Mouse (Mus musculus): ENCODE measurements around the gene Kcna4.

Kcna4 gene

DNA sequence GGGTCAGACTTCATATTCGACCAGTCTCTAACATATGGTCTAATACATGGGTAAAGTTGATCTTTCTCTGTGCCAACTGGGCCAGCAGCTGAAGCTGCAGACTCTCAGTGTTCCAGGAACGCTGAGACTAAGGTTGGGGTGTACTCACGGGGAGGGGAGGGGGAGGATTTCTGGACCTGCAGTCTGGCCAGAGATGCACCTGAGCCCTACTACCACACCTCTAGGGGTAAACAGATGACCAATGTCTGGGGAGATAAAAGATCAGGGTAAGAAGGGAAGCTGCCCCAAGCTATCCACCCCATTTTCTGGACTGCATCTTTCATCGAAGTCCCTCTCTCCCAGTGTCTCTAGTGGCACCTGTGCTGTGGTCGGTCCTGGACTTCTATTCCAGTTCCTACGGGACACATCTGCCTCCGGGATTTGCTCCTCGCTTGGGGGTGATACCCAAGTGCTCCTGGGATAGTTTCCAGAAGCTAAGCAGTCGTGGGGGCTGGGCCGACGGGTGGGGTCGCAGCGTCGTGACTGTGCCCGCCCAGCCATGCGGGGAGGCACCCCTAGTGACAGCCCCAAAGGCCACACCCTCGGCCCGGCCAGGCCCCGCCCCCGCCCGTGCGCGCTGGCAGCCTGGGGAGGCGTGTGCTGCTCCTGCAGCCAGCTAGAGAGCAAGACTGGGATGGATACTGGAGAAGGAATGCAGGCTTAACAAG lies at the start of gene Kcna4:
Gene Kcna4, plus strand, starts transcription at position 650 of the 707 bp plus-strand sequence.
- peak; percentile 77 for DNase-seq (ENCODE audit: low spot score)

DNA sequence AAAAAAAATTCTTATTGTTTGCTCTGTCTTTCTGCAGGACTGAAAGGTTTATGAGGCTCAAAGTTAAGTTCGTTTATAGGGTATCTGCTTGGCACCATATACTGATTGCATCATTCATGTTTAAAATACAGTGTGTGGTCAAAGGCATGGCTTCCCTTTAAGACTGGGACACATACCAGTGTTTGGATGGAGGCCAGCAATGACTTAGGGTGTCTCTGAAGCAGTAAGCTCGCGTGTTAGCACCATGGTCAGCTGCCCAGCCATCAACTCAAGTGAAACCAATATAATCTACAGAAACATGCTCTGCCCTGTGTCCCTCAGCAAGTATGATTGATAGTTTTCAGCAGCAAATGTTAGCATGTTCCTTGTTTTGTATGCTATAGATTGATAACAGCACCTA lies 32.3 kb upstream of the Kcna4 start:
- no peak for DNase-seq (ENCODE audit: low spot score)

DNA sequence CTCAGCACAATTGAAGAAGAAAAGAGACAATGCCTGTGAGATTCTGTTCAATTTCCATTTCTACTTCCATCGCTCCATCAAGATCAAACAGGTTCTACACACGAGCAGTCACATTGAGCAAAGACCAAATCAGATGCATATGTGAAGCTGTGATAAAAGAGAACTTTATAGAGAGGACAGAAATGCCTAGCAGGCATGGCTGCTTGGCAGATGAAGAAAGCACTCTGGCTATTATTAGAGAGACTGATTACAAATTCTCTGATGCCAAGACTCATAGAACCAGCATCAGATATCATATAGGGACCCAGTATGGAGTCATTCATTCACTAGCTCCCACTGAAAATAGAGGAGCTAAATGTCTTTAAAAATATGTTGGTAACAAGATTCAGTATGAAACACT lies 24.2 kb upstream of the Kcna4 start:
- DNase-seq (ENCODE audit: low spot score) = no peak

DNA sequence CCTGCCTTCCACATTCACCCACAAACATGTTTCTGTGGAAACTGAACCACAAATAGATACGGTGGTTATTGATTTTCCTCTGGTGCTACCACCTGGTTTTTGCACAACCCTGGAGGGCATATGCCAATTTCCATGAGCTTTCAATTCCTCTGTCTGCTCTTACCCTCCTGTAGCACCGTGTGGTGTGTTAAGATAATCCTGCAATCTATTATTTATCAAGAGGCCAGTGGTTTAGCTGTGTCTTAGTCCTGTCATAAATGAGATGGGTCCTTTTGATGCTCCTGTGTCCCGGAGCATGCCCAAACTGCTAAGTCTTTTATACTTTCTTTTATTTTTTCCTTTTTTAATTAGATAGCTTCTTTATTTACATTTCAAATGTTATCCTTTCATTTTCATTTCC lies 20.4 kb upstream of the Kcna4 start:
- no peak for DNase-seq (ENCODE audit: low spot score)

DNA sequence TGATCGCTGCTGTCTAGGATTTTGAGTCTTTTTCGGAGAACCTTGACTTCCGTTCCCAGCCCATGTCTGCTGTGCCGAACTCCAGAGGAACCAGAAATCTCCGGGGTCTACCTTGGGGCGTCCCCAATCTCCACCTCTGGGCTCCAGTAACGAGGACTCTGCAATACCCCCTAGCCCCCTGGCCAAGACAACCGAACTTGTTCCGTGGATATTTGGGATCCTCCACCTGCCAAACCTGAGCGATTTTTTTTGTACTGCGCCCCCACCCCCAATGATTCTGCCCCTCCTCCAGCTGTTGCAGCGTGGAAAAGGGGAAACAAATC lies 219 bp downstream of the Kcna4 start:
- no peak for DNase-seq (ENCODE audit: low spot score)

DNA sequence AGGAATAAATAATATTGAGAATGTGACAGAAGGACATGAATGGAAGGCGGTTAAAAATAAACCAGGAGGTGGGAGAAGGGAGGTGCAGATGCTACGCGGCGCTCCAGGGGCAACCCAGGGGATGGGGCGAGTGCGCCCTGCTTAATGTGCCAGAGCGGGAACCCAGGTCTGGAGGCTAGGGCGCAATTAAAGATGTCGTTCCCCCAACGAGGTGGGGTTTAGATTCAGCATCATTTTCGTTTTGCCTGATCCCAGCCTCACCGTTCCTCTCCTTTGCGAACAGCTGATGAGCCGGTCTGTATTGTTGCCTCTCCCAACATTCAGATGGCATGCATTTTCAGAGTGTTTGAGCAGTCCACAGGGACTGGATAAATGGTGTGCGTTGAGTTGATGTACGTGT lies 703 bp downstream of the Kcna4 start:
- peak; percentile 41 for DNase-seq (ENCODE audit: low spot score)

DNA sequence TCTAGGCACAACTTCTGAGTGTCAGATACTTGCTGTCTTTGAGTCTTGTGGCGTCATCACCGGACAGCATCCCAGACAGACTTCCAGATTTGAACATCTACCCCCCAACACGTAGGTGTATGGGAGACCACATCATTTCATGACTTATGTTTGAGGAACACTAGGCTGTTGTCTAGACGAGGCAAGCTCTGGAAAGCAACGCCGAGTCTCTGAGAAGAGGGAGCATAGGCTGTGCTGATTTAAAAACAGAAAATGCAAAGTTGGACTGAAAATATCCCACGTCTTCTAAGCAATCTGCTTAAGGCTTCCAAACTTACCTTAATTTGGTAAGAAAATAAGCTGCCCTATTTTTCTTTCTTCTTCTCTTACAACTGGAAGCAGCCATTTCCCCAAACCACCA lies 4.1 kb downstream of the Kcna4 start:
- DNase-seq (ENCODE audit: low spot score) = no peak

DNA sequence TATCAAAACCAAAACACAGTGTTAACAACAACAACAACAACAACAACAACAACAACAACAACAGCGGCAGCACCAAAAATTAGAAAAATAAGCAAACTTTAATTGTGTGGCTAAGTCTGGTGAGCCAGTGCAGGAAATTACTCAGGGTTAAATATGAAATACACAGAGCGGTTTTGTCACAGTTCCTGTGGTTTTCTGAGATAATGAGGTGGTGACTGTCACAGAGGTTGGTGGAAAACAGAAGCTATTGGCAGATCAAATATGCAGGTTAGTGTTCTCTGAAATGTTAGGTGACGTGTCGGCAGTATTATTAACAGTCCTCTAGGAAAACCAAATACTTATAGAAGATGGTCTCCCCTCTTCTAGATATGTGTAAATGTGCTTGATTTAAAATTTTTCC lies 11.4 kb downstream of the Kcna4 start:
- DNase-seq (ENCODE audit: low spot score) = no peak

DNA sequence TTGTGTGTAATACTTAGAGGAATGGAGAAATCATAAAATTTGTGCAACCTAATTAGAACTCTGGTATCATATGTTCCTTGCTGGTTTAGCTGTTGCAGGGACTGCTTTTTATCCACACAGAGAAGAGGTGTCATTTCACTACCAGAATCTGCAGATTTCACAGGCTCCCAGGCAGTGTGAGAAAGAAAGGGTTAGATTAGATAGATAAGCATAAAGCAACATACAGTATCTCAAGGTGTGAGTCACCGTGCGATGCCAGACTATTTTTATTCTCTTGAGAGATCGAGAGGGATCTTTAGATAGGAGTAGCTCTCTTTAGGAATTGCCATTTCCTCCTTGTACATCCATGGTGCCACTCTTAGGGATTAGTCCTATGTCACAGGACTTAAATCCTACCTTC lies 14.3 kb downstream of the Kcna4 start:
- DNase-seq (ENCODE audit: low spot score) = no peak

DNA sequence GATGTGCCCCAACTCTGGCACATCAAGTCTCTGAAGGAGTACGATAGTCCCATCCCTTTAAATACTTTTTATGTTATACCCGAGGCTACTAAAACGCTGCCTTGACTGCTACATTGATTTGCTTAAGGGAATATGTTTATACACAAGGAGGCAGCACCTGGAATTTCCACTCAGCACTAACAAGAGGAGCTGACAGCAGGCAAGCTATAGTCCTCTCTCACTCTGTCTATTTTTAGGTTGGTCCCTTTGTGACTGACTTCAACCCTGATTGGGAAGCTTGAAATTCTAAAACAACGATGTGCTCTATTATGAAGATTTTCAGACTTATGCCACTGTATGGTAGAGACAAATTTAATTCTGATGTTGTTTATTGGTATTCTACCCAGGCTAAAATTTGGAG lies 15.6 kb downstream of the Kcna4 start:
- DNase-seq (ENCODE audit: low spot score) = no peak

DNA sequence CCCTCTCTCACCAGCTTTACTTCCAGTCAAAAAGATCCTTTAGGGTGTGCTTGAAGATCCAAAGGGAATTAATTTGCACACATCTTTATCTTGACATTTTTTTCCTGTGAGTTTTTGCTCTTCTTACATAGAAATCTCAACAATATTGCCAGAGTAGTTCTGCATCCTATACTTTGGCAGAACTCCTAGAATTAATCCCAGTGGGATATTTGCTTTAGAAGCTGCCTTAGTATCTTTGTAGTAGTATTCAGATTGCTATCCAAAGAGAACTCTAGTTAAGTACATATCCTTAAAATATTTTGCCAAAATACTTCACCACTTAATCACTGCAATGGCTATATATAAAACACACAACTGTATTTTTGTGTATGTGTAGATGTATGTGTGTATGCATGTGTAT lies 28.2 kb downstream of the Kcna4 start:
- DNase-seq (ENCODE audit: low spot score) = no peak

DNA sequence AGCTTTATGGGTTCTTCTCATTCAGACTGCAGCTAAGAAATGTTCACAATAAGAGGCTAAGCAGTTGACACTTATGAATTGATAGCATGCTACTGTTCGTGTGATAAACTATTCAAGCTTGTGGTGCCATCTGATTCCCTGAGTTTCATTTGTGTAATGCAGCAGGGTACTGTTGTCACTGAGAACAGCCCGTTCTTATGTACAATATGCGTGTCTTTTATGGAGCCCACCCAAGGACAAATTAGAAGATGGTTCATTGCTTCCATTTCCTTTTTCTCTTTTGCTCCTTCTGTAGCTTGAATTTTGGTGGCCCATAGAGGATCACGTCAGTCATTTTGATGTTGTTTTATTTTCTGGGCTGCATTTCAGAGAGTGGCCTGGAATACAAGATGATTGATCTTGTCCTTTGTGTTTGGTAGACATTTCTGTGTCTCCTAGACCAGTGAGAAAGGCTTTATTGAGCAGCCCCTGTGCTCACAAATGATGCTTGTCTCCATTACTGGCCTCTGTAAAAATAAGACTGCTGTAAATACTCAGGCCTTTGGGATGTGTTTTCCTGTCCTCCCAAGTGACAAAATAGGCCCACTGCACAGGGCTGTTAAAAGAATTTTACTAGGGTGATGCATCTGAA lies 31.3 kb downstream of the Kcna4 start:
- DNase-seq (ENCODE audit: low spot score) = peak; percentile 12

DNA sequence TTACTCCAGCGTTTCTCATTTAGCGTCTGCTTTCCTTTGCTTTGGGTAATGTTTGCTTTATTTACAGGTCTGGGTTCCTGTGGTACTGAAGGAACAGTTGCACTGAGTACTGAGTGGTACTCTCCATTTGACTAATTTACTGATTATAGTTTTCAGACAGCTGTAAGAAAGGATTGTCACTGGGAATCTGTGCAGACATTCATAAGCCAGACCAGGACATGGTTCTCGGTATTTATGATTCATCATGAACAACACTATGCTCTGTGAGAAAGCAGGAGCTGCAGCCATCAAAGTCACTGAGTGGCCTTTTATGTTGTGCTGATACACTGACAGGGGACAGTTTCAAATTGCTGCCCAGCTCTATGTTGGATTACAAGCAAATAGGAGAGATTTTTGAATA lies 33.7 kb downstream of the Kcna4 start:
- no peak for DNase-seq (ENCODE audit: low spot score)

DNA sequence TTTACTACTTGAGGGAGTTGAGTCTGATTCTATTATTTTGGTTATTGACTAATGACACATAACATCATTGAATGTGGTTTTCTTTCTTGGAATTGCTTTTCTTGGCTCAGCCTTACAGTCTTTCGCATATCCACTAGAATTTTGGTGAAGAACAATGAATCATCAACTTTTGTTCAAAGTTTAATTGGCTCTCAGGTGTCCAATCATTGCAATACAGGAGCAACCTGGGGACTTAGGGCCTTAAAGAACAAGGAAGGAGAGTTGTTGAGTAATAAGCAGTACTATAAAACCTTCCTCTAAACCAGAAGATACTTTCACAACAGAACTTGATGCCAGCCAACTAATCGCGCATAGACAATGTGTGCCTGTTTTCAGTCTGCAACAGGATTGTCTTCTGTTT lies 36.8 kb downstream of the Kcna4 start:
- DNase-seq (ENCODE audit: low spot score) = no peak

DNA sequence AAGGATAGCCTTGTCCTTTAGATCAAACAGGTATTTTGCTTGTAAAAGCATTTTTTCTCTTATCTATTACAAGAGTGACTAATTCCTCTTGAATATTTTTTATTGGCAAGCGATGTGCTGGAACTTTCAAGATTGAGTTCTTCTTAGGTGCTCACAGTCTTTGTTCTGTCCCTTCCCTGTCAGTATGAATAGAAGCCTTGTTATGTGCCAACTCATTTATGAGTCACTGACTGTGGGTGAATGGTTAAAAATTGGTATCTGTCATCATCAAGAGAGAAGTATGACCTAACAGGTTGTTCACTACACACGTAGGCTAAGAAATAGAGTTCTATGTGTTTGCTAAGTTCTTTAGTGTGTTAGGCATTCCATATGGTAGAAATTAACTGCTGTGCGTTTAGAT lies 50.9 kb downstream of the Kcna4 start:
- no peak for DNase-seq (ENCODE audit: low spot score)

DNA sequence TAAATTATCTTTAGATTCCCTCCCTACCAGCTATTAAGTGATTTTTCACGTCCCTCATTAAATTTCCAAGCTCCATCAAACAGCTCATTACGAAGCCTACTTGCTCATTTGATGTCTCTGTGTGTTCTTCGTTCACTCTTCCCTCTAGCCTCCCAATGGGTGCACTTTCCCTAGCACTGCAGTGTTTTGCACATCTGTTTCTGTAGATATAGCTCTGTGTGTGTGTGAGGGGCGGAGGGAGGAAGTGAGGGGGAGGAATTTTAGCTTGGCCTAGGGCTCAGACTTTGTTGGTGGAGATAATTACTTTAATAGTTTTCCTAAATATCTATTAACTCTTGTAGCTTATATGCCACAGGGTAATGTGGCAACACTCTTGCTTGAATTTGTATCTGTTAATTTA lies 54.4 kb downstream of the Kcna4 start:
- no peak for DNase-seq (ENCODE audit: low spot score)

DNA sequence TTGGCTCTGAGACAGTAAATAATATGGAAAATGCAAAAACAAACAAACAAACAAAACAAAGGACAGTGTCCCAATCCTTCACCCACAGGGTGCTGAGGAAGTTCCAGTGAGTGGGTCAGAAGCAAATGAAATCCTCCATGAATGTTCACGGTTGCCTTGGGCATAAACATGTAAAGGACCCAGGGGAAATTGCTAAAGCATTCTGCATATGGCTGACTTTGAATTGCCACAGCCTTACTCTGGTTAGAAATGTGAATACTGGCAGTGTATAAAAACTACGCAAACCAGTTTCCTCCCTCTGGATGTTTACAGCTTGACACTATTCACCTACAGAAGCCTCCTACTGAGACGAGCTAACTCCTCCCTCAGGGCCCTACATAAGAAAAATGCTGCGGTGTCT lies 54.9 kb downstream of the Kcna4 start:
- no peak for DNase-seq (ENCODE audit: low spot score)

Measured in retina, embryonic 14.5 days (tissue).